8 mouse cellular contexts compared by ENCODE assay signal in genomic region chr4:106848290-106849092, GRCm38 (mm10). TPM values are rescaled to one million over a fixed set of nuclear protein-coding genes. Genes with fewer than 3 reads are reported as not detected.
DNase-seq lines count a peak whose midpoint lies in the region; ATAC-seq and TF ChIP-seq lines count a peak whose summit lies in the region.

No protein-coding gene starts in this region.

- no peak overlapping the region for H3K27ac ChIP-seq in left cerebral cortex, adult 2 months
- H3K27ac ChIP-seq in heart, postnatal 0 days (ENCODE audit: low read depth) = peak overlapping the region; percentile 72
- H3K27ac ChIP-seq in liver, embryonic 13.5 days = 0 out of 2 replicates have a peak overlapping the region, but pooled peaks have one; percentile 9
- H3K27ac ChIP-seq in stomach, embryonic 16.5 days (ENCODE audit: low read length) = peak overlapping the region; percentile 89

- WGBS in heart, postnatal 0 days = 41% methylated on average over 12 of the region's 12 CpGs
- WGBS in liver, embryonic 13.5 days (ENCODE audit: insufficient replicate concordance) = 69% methylated on average over 12 of the region's 12 CpGs
- 42% methylated on average over 12 of the region's 12 CpGs for WGBS in stomach, embryonic 16.5 days

- H3K4me3 ChIP-seq in left cerebral cortex, adult 2 months = no peak overlapping the region
- peak overlapping the region; percentile 16 for H3K4me3 ChIP-seq in heart, postnatal 0 days (ENCODE audit: low read depth, low read length)
- H3K4me3 ChIP-seq in liver, embryonic 13.5 days (replicated peaks) = no peak overlapping the region
- no peak overlapping the region for H3K4me3 ChIP-seq in stomach, embryonic 16.5 days (replicated peaks; ENCODE audit: low read length)

- peak; percentile 14; the same call in 1 of the 2 replicates for ATAC-seq in heart, postnatal 0 days (ENCODE audit: insufficient read depth, low read depth)
- 0 out of 2 replicates have a peak, but pooled peaks have one; percentile 8 for ATAC-seq in liver, embryonic 13.5 days (ENCODE audit: low read depth)
- peak; percentile 41; the same call in 1 of the 2 replicates for ATAC-seq in stomach, embryonic 16.5 days (ENCODE audit: insufficient read depth, low FRiP score)

- no peaks in the 10 kb centered on the region for H3K9me3 ChIP-seq in heart, postnatal 0 days (replicated peaks; ENCODE audit: control insufficient read depth, low read length)
- no peaks in the 10 kb centered on the region for H3K9me3 ChIP-seq in liver, embryonic 13.5 days (replicated peaks)
- no peaks in the 10 kb centered on the region for H3K9me3 ChIP-seq in stomach, embryonic 16.5 days (replicated peaks; ENCODE audit: control insufficient read depth, low read length)

- peak overlapping the region; percentile 32; the same call in 1 of the 2 replicates for H3K9ac ChIP-seq in heart, postnatal 0 days (replicated peaks; ENCODE audit: low read depth, low read length)
- H3K9ac ChIP-seq in liver, embryonic 13.5 days = no peak overlapping the region
- H3K9ac ChIP-seq in stomach, embryonic 16.5 days (ENCODE audit: low read length) = peak overlapping the region; percentile 66

- no peak for TF ChIP-seq CTCF in left cerebral cortex, adult 2 months (IDR thresholded peaks at IDR 0.05)
- TF ChIP-seq CTCF in heart, postnatal 0 days (IDR thresholded peaks at IDR 0.05; ENCODE audit: low read depth) = no peak

- peak overlapping the region; percentile 52 for H3K4me2 ChIP-seq in heart, postnatal 0 days (ENCODE audit: low read depth, low read length)
- no peak overlapping the region for H3K4me2 ChIP-seq in liver, embryonic 13.5 days
- H3K4me2 ChIP-seq in stomach, embryonic 16.5 days (ENCODE audit: low read depth, low read length) = peak overlapping the region; percentile 52

- peaks cover 16% of the 10 kb centered on the region for H3K4me1 ChIP-seq in heart, postnatal 0 days (ENCODE audit: control insufficient read depth, insufficient read depth)
- peaks cover 21% of the 10 kb centered on the region for H3K4me1 ChIP-seq in liver, embryonic 13.5 days (replicated peaks)
- H3K4me1 ChIP-seq in stomach, embryonic 16.5 days (ENCODE audit: control insufficient read depth, insufficient read depth, low read length) = peaks cover 25% of the 10 kb centered on the region

- TF ChIP-seq EP300 in heart, postnatal 0 days (IDR thresholded peaks at IDR 0.05; ENCODE audit: low read depth) = no peak

- intact Hi-C loops in left cerebral cortex, postnatal 4 days (cut with DNase I) = loop anchor here (10.0 kb wide), 2 partner anchors 146 to 206 kb away; no protein-coding TSS in a partner anchor
- intact Hi-C loops in left cerebral cortex, adult 2 months (cut with DNase I) = no loop called here

- H3K27me3 ChIP-seq in heart, postnatal 0 days (ENCODE audit: control insufficient read depth, insufficient read depth, low read length) = no peaks in the 10 kb centered on the region
- H3K27me3 ChIP-seq in liver, embryonic 13.5 days = no peaks in the 10 kb centered on the region
- H3K27me3 ChIP-seq in stomach, embryonic 16.5 days (ENCODE audit: control insufficient read depth, insufficient read depth, low read length) = no peaks in the 10 kb centered on the region

- H3K36me3 ChIP-seq in heart, postnatal 0 days (replicated peaks; ENCODE audit: control insufficient read depth, insufficient read depth, low read length) = no peaks in the 10 kb centered on the region
- H3K36me3 ChIP-seq in liver, embryonic 13.5 days = no peaks in the 10 kb centered on the region
- no peaks in the 10 kb centered on the region for H3K36me3 ChIP-seq in stomach, embryonic 16.5 days (ENCODE audit: control insufficient read depth, insufficient read depth, low read length)

- peak; percentile 95 for DNase-seq in left cerebral cortex, postnatal 4 days
- DNase-seq in left cerebral cortex, adult 2 months (ENCODE audit: extremely low spot score in 1 of 2, low spot score in 2 of 2) = no peak
- peak; percentile 58 for DNase-seq in cerebellum, adult 9-11 months
- DNase-seq in heart, postnatal 0 days (ENCODE audit: low spot score) = no peak
- no peak for DNase-seq in liver, embryonic 13.5 days
- no peak for DNase-seq in T-cell, adult 2 months (ENCODE audit: low spot score)
- no peak for DNase-seq in layer of hippocampus, postnatal 25 days (ENCODE audit: extremely low spot score in 1 of 2, low spot score in 1 of 2)

RNA-seq across cellular contexts. Expression of gene Acot11, which starts 43.7 kb away (rescaled TPM):
- 1 to 10 TPM; 3.7 to 3.8 TPM for total RNA-seq in left cerebral cortex, postnatal 4 days (2021)
- total RNA-seq in left cerebral cortex, adult 2 months (2021) = 10 to 100 TPM; 51.7 to 54.1 TPM
- total RNA-seq in heart, postnatal 0 days (2014; rRNA removed; ENCODE audit: low replicate concordance) = 18.8 and 34.6 TPM in 2 replicates
- polyA plus RNA-seq in heart, postnatal 0 days (2015; fragmentation: Nextera tagmentation; extraction: Ambion mirVana) = 5.8 and 6.2 TPM in 2 replicates
- 5.0 TPM in 2 replicates for polyA plus RNA-seq in liver, embryonic 13.5 days (2015; fragmentation: Nextera tagmentation; extraction: Ambion mirVana)
- polyA plus RNA-seq in stomach, embryonic 16.5 days (2015; fragmentation: Nextera tagmentation; extraction: Ambion mirVana) = 7.9 and 10.5 TPM in 2 replicates
- 10 to 100 TPM; 45.7 to 46.8 TPM for total RNA-seq in layer of hippocampus, postnatal 25 days (2021)

Comparison
In these comparisons a context has a peak if more than half of its experiments do, and no peak if none do; other contexts are left out.
1. DNase-seq: peak in left cerebral cortex, postnatal 4 days (single experiment) and cerebellum, adult 9-11 months (single experiment); none in left cerebral cortex, adult 2 months (0 of 2), heart, postnatal 0 days (single experiment), liver, embryonic 13.5 days (single experiment), T-cell, adult 2 months (single experiment) and layer of hippocampus, postnatal 25 days (0 of 2).
2. Peak in every context shown above with its lines, with median percentiles within 50 percentile points of each other: ATAC-seq.